Mouse (Mus musculus): ENCODE data around the gene Pakap. TPM values are rescaled to one million over a fixed set of nuclear protein-coding genes. Genes with fewer than 3 reads are reported as not detected.
"Not testable (repeated sequence)": the region's sequence is repeated elsewhere in the genome, so short reads cannot be mapped to it uniquely, and the experiment has no call there.

Pakap gene
- polyA plus RNA-seq, 1 experiment from 2014 or later, result 10.7 TPM

DNA sequence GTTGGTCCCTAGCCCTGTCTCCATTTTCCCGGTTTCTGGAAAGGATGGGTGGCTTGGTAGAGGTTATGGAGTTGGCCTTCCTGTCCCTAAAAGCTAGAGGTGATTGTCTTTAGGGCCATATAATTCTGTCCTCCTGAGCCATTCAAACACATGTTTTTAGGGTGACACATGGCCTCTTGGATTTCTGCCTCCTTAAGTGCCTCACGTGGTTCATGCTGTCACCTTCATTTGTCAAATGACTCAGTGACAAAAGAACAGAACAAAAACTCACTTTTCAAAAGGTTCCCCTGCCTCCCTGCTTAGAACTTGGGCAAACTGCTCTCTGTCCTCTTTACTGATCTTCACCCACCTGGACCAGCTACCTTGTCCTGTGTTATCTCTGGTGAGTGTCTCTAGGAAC is 317.2 kb downstream of the Pakap start:
- no peak overlapping the region for H3K4me2 ChIP-seq (ENCODE audit: low read length)
- no peak overlapping the region for H3K9ac ChIP-seq (replicated peaks; ENCODE audit: low read length)
- ATAC-seq (ENCODE audit: low FRiP score, low TSS enrichment) (no peak), DNase-seq (no peak)
- H3K4me3 ChIP-seq (replicated peaks; ENCODE audit: low read depth, low read length), result no peak overlapping the region
- H3K27ac ChIP-seq (replicated peaks; ENCODE audit: low read depth, low read length), result no peak overlapping the region
- H3K36me3 ChIP-seq (ENCODE audit: control insufficient read depth, insufficient read depth, low read length), result no peaks in the 10 kb centered on the region
- no peaks in the 10 kb centered on the region for H3K27me3 ChIP-seq (ENCODE audit: control insufficient read depth, insufficient read depth, low read length)
- no peaks in the 10 kb centered on the region for H3K9me3 ChIP-seq (ENCODE audit: control insufficient read depth, low read length)
- 62% methylated on average over 2 of the region's 2 CpGs for WGBS
- 0 out of 2 replicates have a peak, but pooled peaks cover 9% of the 10 kb centered on the region for H3K4me1 ChIP-seq (ENCODE audit: control insufficient read depth, insufficient read depth, low read length)

DNA sequence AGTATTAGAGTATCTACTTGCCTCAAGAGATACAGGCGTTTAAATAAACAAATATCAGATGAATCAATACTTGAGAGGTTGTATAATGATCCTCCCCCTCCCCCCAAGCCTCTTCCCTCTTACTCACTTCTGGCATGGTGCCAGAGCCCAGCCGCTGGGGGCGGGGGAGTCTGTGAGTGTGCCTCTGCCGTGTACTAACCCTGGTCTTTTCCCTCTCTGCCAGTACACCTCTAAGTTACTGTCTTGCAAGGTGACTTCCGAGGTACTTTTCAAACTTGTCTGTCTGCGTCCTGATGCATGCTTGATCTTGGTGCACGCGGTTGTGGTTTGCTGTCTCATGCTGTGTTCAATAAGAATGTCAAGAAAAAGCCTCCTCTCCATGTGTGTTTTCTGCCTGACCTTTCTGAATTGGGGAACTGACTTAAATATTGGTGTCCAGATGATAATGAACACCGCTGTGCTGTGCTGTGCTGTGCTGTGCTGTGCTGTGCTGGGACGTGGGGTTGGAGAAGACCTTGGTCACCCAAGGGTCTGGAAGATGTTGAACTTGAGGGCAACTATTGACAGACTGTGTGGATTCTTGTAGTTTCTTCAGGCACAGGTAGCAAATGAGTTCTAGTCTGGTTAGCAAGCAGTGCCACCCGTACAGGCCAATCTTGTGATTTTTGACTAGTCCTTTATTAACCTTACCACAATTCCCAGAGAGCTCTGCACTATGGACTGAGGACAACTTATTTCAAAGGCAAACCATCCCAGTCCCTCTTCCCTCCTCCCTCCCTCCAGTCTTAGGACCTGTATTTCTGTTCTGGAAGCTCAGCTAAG is 318.3 kb downstream of the Pakap start:
- ATAC-seq (ENCODE audit: low FRiP score, low TSS enrichment) (peak; percentile 66; the same call in 1 of the 2 replicates), DNase-seq (peak; percentile 78)
- WGBS, result 64% methylated on average over 11 of the region's 11 CpGs

DNA sequence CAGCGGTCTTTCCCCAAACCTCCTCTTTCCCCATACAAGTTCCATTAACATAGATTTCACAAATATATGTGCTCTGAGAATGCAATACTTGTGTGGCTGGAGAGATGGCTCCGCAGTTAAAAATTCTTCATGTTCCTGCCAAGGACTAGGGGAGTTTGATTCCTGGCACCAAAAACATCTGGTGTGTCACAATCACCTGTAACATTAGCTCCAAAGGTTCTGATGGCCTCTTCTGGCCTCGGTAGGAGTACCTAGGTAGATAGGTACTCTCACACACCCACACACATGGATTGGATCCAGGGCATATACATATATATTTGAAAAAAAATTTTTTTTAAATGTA is 318.9 kb downstream of the Pakap start:
- no peak overlapping the region for H3K4me2 ChIP-seq (ENCODE audit: low read length)
- H3K27me3 ChIP-seq (ENCODE audit: control insufficient read depth, insufficient read depth, low read length), result no peaks in the 10 kb centered on the region
- H3K36me3 ChIP-seq (ENCODE audit: control insufficient read depth, insufficient read depth, low read length), result no peaks in the 10 kb centered on the region
- DNase-seq, result no peak
- no peak overlapping the region for H3K27ac ChIP-seq (replicated peaks; ENCODE audit: low read depth, low read length)
- peaks cover 12% of the 10 kb centered on the region; the same call in 1 of the 2 replicates for H3K4me1 ChIP-seq (ENCODE audit: control insufficient read depth, insufficient read depth, low read length)
- H3K9ac ChIP-seq (replicated peaks; ENCODE audit: low read length), result no peak overlapping the region
- ATAC-seq (ENCODE audit: low FRiP score, low TSS enrichment), result no peak
- H3K9me3 ChIP-seq (ENCODE audit: control insufficient read depth, low read length), result no peaks in the 10 kb centered on the region
- no peak overlapping the region for H3K4me3 ChIP-seq (replicated peaks; ENCODE audit: low read depth, low read length)
- over 99% methylated on average over 3 of the region's 3 CpGs for WGBS

More for the DNA sequence above, 318.3 kb downstream of the Pakap start:
- H3K4me1 ChIP-seq (ENCODE audit: control insufficient read depth, insufficient read depth, low read length), result 0 out of 2 replicates have a peak, but pooled peaks cover 9% of the 10 kb centered on the region
- no peaks in the 10 kb centered on the region for H3K36me3 ChIP-seq (ENCODE audit: control insufficient read depth, insufficient read depth, low read length)
- H3K9me3 ChIP-seq (ENCODE audit: control insufficient read depth, low read length), result no peaks in the 10 kb centered on the region
- H3K27me3 ChIP-seq (ENCODE audit: control insufficient read depth, insufficient read depth, low read length), result no peaks in the 10 kb centered on the region
- H3K4me3 ChIP-seq (replicated peaks; ENCODE audit: low read depth, low read length), result no peak overlapping the region
- no peak overlapping the region for H3K4me2 ChIP-seq (ENCODE audit: low read length)
- no peak overlapping the region for H3K27ac ChIP-seq (replicated peaks; ENCODE audit: low read depth, low read length)
- no peak overlapping the region for H3K9ac ChIP-seq (replicated peaks; ENCODE audit: low read length)

GRCm38 (mm10) chr4:57888246-57888645 is 320.3 kb downstream of the Pakap start:
- WGBS, result 93% methylated on average over 2 of the region's 2 CpGs
- Histone ChIP-seq H3K27ac (replicated peaks; ENCODE audit: low read depth, low read length) (no peak overlapping the region), H3K9me3 (ENCODE audit: control insufficient read depth, low read length) (no peaks in the 10 kb centered on the region), H3K4me2 (ENCODE audit: low read length) (no peak overlapping the region), H3K9ac (replicated peaks; ENCODE audit: low read length) (no peak overlapping the region), H3K27me3 (ENCODE audit: control insufficient read depth, insufficient read depth, low read length) (no peaks in the 10 kb centered on the region), H3K36me3 (ENCODE audit: control insufficient read depth, insufficient read depth, low read length) (no peaks in the 10 kb centered on the region), H3K4me1 (ENCODE audit: control insufficient read depth, insufficient read depth, low read length) (peaks cover 17% of the 10 kb centered on the region), H3K4me3 (replicated peaks; ENCODE audit: low read depth, low read length) (no peak overlapping the region)
- ATAC-seq (ENCODE audit: low FRiP score, low TSS enrichment) (no peak), DNase-seq (no peak)

GRCm38 (mm10) chr4:57888978-57889377 is 321.0 kb downstream of the Pakap start:
- not testable (repeated sequence) for H3K9ac ChIP-seq (replicated peaks; ENCODE audit: low read length); DNase-seq; H3K9me3 ChIP-seq (ENCODE audit: control insufficient read depth, low read length); ATAC-seq (ENCODE audit: low FRiP score, low TSS enrichment); H3K4me3 ChIP-seq (replicated peaks; ENCODE audit: low read depth, low read length); H3K4me2 ChIP-seq (ENCODE audit: low read length); H3K27me3 ChIP-seq (ENCODE audit: control insufficient read depth, insufficient read depth, low read length); H3K27ac ChIP-seq (replicated peaks; ENCODE audit: low read depth, low read length); H3K36me3 ChIP-seq (ENCODE audit: control insufficient read depth, insufficient read depth, low read length)
- peaks cover 17% of the 10 kb centered on the region for H3K4me1 ChIP-seq (ENCODE audit: control insufficient read depth, insufficient read depth, low read length)
- 95% methylated on average over 1 of the region's 1 CpGs for WGBS

- Histone ChIP-seq H3K9ac (replicated peaks; ENCODE audit: low read length) (no peak overlapping the region), H3K36me3 (ENCODE audit: control insufficient read depth, insufficient read depth, low read length) (no peaks in the 10 kb centered on the region), H3K4me3 (replicated peaks; ENCODE audit: low read depth, low read length) (no peak overlapping the region), H3K9me3 (ENCODE audit: control insufficient read depth, low read length) (no peaks in the 10 kb centered on the region), H3K4me2 (ENCODE audit: low read length) (no peak overlapping the region), H3K27me3 (ENCODE audit: control insufficient read depth, insufficient read depth, low read length) (no peaks in the 10 kb centered on the region), H3K4me1 (ENCODE audit: control insufficient read depth, insufficient read depth, low read length) (peaks cover 17% of the 10 kb centered on the region), H3K27ac (replicated peaks; ENCODE audit: low read depth, low read length) (no peak overlapping the region)
- no peak for DNase-seq
- no peak for ATAC-seq (ENCODE audit: low FRiP score, low TSS enrichment)
- WGBS, result 86% methylated on average over 8 of the region's 8 CpGs
Observed at GRCm38 (mm10) chr4:57889773-57890172, 321.8 kb downstream of the Pakap start.

- no peaks in the 10 kb centered on the region for H3K9me3 ChIP-seq (ENCODE audit: control insufficient read depth, low read length)
- H3K27me3 ChIP-seq (ENCODE audit: control insufficient read depth, insufficient read depth, low read length), result no peaks in the 10 kb centered on the region
- WGBS, result 49% methylated on average over 10 of the region's 10 CpGs
- H3K4me2 ChIP-seq (ENCODE audit: low read length), result no peak overlapping the region
- DNase-seq, result peak; percentile 39
- H3K4me3 ChIP-seq (replicated peaks; ENCODE audit: low read depth, low read length), result no peak overlapping the region
- peak; percentile 46; the same call in 1 of the 2 replicates for ATAC-seq (ENCODE audit: low FRiP score, low TSS enrichment)
- H3K27ac ChIP-seq (replicated peaks; ENCODE audit: low read depth, low read length), result no peak overlapping the region
- H3K4me1 ChIP-seq (ENCODE audit: control insufficient read depth, insufficient read depth, low read length), result peaks cover 13% of the 10 kb centered on the region
- no peaks in the 10 kb centered on the region for H3K36me3 ChIP-seq (ENCODE audit: control insufficient read depth, insufficient read depth, low read length)
- H3K9ac ChIP-seq (replicated peaks; ENCODE audit: low read length), result no peak overlapping the region
Observed at GRCm38 (mm10) chr4:57892001-57892586, 324.1 kb downstream of the Pakap start.

DNA sequence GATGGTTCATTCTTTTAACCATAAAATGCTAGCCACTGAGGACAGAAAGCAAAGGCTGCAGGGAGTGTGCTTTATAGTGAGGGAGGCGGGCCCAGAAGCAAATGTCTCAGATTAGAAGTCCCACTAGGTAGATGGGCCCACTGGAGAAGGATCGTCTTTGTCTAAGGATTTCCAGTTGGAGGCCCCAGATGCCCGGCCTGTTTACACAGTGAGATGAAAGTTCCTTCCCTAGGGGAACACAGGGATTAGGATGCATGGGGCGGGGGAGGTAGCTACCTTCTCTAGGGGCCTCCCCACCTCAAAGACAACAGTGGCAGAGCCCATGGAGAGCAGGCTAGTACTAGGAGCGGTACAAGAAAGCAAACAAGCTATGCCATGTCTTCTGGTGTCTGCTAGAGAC is 327.2 kb downstream of the Pakap start:
- H3K9me3 ChIP-seq (ENCODE audit: control insufficient read depth, low read length), result no peaks in the 10 kb centered on the region
- 16% methylated on average over 5 of the region's 5 CpGs for WGBS
- peaks cover 13% of the 10 kb centered on the region for H3K4me1 ChIP-seq (ENCODE audit: control insufficient read depth, insufficient read depth, low read length)
- H3K27me3 ChIP-seq (ENCODE audit: control insufficient read depth, insufficient read depth, low read length), result no peaks in the 10 kb centered on the region
- ATAC-seq (ENCODE audit: low FRiP score, low TSS enrichment), result no peak
- no peak overlapping the region for H3K4me2 ChIP-seq (ENCODE audit: low read length)
- no peak overlapping the region for H3K4me3 ChIP-seq (replicated peaks; ENCODE audit: low read depth, low read length)
- H3K9ac ChIP-seq (replicated peaks; ENCODE audit: low read length), result no peak overlapping the region
- no peak for DNase-seq
- H3K27ac ChIP-seq (replicated peaks; ENCODE audit: low read depth, low read length), result no peak overlapping the region
- no peaks in the 10 kb centered on the region for H3K36me3 ChIP-seq (ENCODE audit: control insufficient read depth, insufficient read depth, low read length)

- Histone ChIP-seq H3K27ac (replicated peaks; ENCODE audit: low read depth, low read length) (no peak overlapping the region), H3K36me3 (ENCODE audit: control insufficient read depth, insufficient read depth, low read length) (no peaks in the 10 kb centered on the region), H3K27me3 (ENCODE audit: control insufficient read depth, insufficient read depth, low read length) (no peaks in the 10 kb centered on the region), H3K4me3 (replicated peaks; ENCODE audit: low read depth, low read length) (no peak overlapping the region), H3K4me1 (ENCODE audit: control insufficient read depth, insufficient read depth, low read length) (peaks cover 13% of the 10 kb centered on the region), H3K9ac (replicated peaks; ENCODE audit: low read length) (no peak overlapping the region), H3K9me3 (ENCODE audit: control insufficient read depth, low read length) (no peaks in the 10 kb centered on the region), H3K4me2 (ENCODE audit: low read length) (no peak overlapping the region)
- DNase-seq, result no peak
- WGBS, result 69% methylated on average over 6 of the region's 6 CpGs
- no peak for ATAC-seq (ENCODE audit: low FRiP score, low TSS enrichment)
Observed at GRCm38 (mm10) chr4:57895902-57896301, 327.9 kb downstream of the Pakap start.
